Mouse (Mus musculus) liver (tissue): Measurements from ENCODE around the gene Sephs2.

Experiments
- DNase-seq: peaks from one replicate; pipeline ENCODE4 v3.0.0-alpha.2; 2020; ENCODE audit warnings: mixed read lengths

The Sephs2 gene

GRCm38 (mm10) chr7:127273925-127274789, at the start of gene Sephs2:
TSS of gene Sephs2 (minus strand) at chr7:127274055.
- DNase-seq, result peak; percentile 94

- no peak for DNase-seq
Measured at GRCm38 (mm10) chr7:127322085-127322484, 48.2 kb upstream of the Sephs2 start.

GRCm38 (mm10) chr7:127321106-127321505, 47.3 kb upstream of the Sephs2 start:
- no peak for DNase-seq

GRCm38 (mm10) chr7:127313912-127314311, 40.1 kb upstream of the Sephs2 start:
- no peak for DNase-seq

GRCm38 (mm10) chr7:127309951-127310350, 36.1 kb upstream of the Sephs2 start:
- DNase-seq, result no peak

GRCm38 (mm10) chr7:127308887-127309286, 35.0 kb upstream of the Sephs2 start:
- peak; percentile 37 for DNase-seq

GRCm38 (mm10) chr7:127308431-127308830, 34.6 kb upstream of the Sephs2 start:
- no peak for DNase-seq

GRCm38 (mm10) chr7:127297586-127298193, 23.8 kb upstream of the Sephs2 start:
- DNase-seq, result no peak

GRCm38 (mm10) chr7:127296786-127297555, 23.1 kb upstream of the Sephs2 start:
- DNase-seq, result no peak

- DNase-seq, result peak; percentile 36
Measured at GRCm38 (mm10) chr7:127296098-127296497, 22.2 kb upstream of the Sephs2 start, which contains the start of gene Itgal. TSS of gene Itgal (plus strand) at chr7:127296260.

GRCm38 (mm10) chr7:127290142-127290541, 16.3 kb upstream of the Sephs2 start:
- DNase-seq, result no peak

- DNase-seq, result no peak
Measured at GRCm38 (mm10) chr7:127289306-127289705, 15.5 kb upstream of the Sephs2 start.

GRCm38 (mm10) chr7:127287940-127288339, 14.1 kb upstream of the Sephs2 start:
- DNase-seq, result no peak

- DNase-seq, result peak; percentile 62
Measured at GRCm38 (mm10) chr7:127285154-127285553, 11.3 kb upstream of the Sephs2 start.

- DNase-seq, result no peak
Measured at GRCm38 (mm10) chr7:127282190-127282589, 8.3 kb upstream of the Sephs2 start.

- DNase-seq, result no peak
Measured at GRCm38 (mm10) chr7:127281114-127281513, 7.3 kb upstream of the Sephs2 start.

- DNase-seq, result no peak
Measured at GRCm38 (mm10) chr7:127280092-127280491, 6.2 kb upstream of the Sephs2 start.

GRCm38 (mm10) chr7:127278311-127278710, 4.5 kb upstream of the Sephs2 start:
- DNase-seq, result peak; percentile 61

GRCm38 (mm10) chr7:127276519-127276961, 2.7 kb upstream of the Sephs2 start:
- DNase-seq, result no peak

GRCm38 (mm10) chr7:127273118-127273923, 534 bp downstream of the Sephs2 start:
- no peak for DNase-seq

GRCm38 (mm10) chr7:127272566-127272965, 1.3 kb downstream of the Sephs2 start:
- DNase-seq, result no peak

GRCm38 (mm10) chr7:127271093-127271492, 2.8 kb downstream of the Sephs2 start:
- DNase-seq, result no peak
